Mouse (Mus musculus): ENCODE measurements around the gene Slc40a1. TPM values are rescaled to one million over a fixed set of nuclear protein-coding genes. Genes with fewer than 3 reads are reported as not detected.

Slc40a1 gene
- polyA plus RNA-seq, 1 experiment from 2014 or later = 23.1 TPM

DNA sequence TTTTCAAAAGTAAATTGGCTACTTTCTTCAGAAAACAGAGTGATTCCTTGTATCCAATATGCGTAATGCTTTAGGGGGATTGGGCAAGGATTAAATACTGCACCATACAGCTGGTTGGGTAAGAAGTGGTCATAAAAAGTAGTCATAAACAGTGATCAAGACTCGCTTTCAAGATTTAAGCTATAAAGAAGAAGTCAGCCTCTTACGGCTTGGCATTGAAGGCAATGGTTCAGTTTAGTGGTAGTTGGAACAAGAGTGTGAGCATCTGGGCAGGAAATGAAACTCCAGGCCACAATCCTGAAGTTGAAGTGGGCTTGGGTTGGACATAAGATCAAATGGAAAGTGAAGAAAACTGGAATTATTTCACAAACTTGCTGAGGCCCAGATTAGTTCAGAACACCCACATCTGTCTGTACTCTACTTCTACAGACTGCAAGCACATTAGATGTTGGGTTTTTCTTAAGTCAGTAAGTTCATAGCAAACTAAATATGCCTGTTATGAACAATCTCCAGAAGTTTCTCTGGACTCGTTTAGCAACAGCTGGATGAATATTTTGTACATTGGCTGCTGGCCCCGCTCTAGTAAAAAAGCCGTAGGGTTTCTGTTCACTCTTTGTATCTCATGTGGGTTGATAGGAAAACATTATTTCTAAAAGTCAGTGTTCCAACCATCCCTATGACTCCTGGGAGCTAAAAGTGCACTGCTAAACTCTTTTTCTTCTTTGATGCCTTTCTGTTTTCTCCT lies 32.0 kb downstream of the Slc40a1 start:
- no peak overlapping the region for H3K27ac ChIP-seq (ENCODE audit: low read length)
- H3K36me3 ChIP-seq (ENCODE audit: insufficient read depth, low read length) = no peaks in the 10 kb centered on the region
- WGBS = 83% methylated on average over 6 of the region's 6 CpGs
- H3K4me1 ChIP-seq (ENCODE audit: insufficient read depth, low read depth, low read length) = no peaks in the 10 kb centered on the region
- ATAC-seq (no peak), DNase-seq (ENCODE audit: low spot score) (peak; percentile 22)
- H3K4me3 ChIP-seq (ENCODE audit: low read depth, low read length) = no peak overlapping the region
- no peak overlapping the region for H3K4me2 ChIP-seq (replicated peaks; ENCODE audit: low read depth, low read length)
- TF ChIP-seq CTCF (IDR thresholded peaks at IDR 0.05) (no peak), EP300 (IDR thresholded peaks at IDR 0.05) (no peak)
- no peak overlapping the region for H3K9ac ChIP-seq (replicated peaks; ENCODE audit: low read depth)
- no peaks in the 10 kb centered on the region for H3K9me3 ChIP-seq (ENCODE audit: low read length)
- no peaks in the 10 kb centered on the region for H3K27me3 ChIP-seq (replicated peaks; ENCODE audit: insufficient read depth, low read length)

- H3K4me2 ChIP-seq (replicated peaks; ENCODE audit: low read depth, low read length) = no peak overlapping the region
- H3K9me3 ChIP-seq (ENCODE audit: low read length) = no peaks in the 10 kb centered on the region
- H3K27ac ChIP-seq (ENCODE audit: low read length) = no peak overlapping the region
- H3K4me1 ChIP-seq (ENCODE audit: insufficient read depth, low read depth, low read length) = no peaks in the 10 kb centered on the region
- DNase-seq (ENCODE audit: low spot score) = no peak
- no peak overlapping the region for H3K4me3 ChIP-seq (ENCODE audit: low read depth, low read length)
- H3K9ac ChIP-seq (replicated peaks; ENCODE audit: low read depth) = no peak overlapping the region
- H3K27me3 ChIP-seq (replicated peaks; ENCODE audit: insufficient read depth, low read length) = no peaks in the 10 kb centered on the region
- TF ChIP-seq CTCF (IDR thresholded peaks at IDR 0.05) (no peak), EP300 (IDR thresholded peaks at IDR 0.05) (no peak)
- WGBS = 51% methylated on average over 2 of the region's 2 CpGs
- no peak for ATAC-seq
- H3K36me3 ChIP-seq (ENCODE audit: insufficient read depth, low read length) = no peaks in the 10 kb centered on the region
These were observed 34.3 kb downstream of the Slc40a1 start for GRCm38 (mm10) chr1:45891986-45892385.

DNA sequence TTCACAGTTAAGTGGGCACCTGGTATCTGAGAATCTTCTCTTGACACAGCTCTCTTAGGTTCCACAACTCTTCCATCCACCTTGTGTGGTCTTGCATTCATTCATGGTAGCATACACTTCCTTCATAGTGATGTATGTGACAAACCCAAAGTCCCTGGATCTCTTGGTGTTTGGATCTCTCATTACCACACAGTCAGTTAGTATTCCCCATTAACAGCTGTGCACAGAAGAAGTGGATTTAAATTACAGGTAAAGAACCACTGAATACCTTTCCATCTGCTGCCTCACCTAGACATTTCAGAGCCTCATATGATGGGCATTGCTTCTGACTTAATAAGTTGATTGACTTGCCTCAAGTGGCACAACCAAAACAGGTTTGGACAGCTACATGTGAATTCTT lies 36.1 kb downstream of the Slc40a1 start, which contains the start of gene Gm5269:
Gene Gm5269, minus strand, starts transcription at position 101 of the 400 bp plus-strand sequence.
- no peaks in the 10 kb centered on the region for H3K4me1 ChIP-seq (ENCODE audit: insufficient read depth, low read depth, low read length)
- ATAC-seq = no peak
- DNase-seq (ENCODE audit: low spot score) = no peak
- H3K4me2 ChIP-seq (replicated peaks; ENCODE audit: low read depth, low read length) = no peak within 1 kb of the TSS
- no peak within 1 kb of the TSS for H3K4me3 ChIP-seq (ENCODE audit: low read depth, low read length)
- no peaks in the 10 kb centered on the region for H3K9me3 ChIP-seq (ENCODE audit: low read length)
- no peak within 1 kb of the TSS for H3K9ac ChIP-seq (replicated peaks; ENCODE audit: low read depth)
- H3K27me3 ChIP-seq (replicated peaks; ENCODE audit: insufficient read depth, low read length) = no peaks in the 10 kb centered on the region
- H3K36me3 ChIP-seq (ENCODE audit: insufficient read depth, low read length) = no peaks in the 10 kb centered on the region
- no peak for TF ChIP-seq CTCF (IDR thresholded peaks at IDR 0.05)
- TF ChIP-seq EP300 (IDR thresholded peaks at IDR 0.05) = no peak
- H3K27ac ChIP-seq (ENCODE audit: low read length) = no peak within 1 kb of the TSS

GRCm38 (mm10) chr1:45886800-45887199 lies 39.5 kb downstream of the Slc40a1 start:
- no peaks in the 10 kb centered on the region for H3K4me1 ChIP-seq (ENCODE audit: insufficient read depth, low read depth, low read length)
- whole genome bisulfite sequencing = 63% methylated on average over 9 of the region's 9 CpGs
- H3K9me3 ChIP-seq (ENCODE audit: low read length) = no peaks in the 10 kb centered on the region
- no peak overlapping the region for H3K4me2 ChIP-seq (replicated peaks; ENCODE audit: low read depth, low read length)
- DNase-seq (ENCODE audit: low spot score) (no peak), ATAC-seq (no peak)
- H3K36me3 ChIP-seq (ENCODE audit: insufficient read depth, low read length) = no peaks in the 10 kb centered on the region
- H3K27me3 ChIP-seq (replicated peaks; ENCODE audit: insufficient read depth, low read length) = no peaks in the 10 kb centered on the region
- no peak for TF ChIP-seq EP300 (IDR thresholded peaks at IDR 0.05)
- no peak for TF ChIP-seq CTCF (IDR thresholded peaks at IDR 0.05)
- H3K27ac ChIP-seq (ENCODE audit: low read length) = no peak overlapping the region
- no peak overlapping the region for H3K9ac ChIP-seq (replicated peaks; ENCODE audit: low read depth)
- H3K4me3 ChIP-seq (ENCODE audit: low read depth, low read length) = no peak overlapping the region

DNA sequence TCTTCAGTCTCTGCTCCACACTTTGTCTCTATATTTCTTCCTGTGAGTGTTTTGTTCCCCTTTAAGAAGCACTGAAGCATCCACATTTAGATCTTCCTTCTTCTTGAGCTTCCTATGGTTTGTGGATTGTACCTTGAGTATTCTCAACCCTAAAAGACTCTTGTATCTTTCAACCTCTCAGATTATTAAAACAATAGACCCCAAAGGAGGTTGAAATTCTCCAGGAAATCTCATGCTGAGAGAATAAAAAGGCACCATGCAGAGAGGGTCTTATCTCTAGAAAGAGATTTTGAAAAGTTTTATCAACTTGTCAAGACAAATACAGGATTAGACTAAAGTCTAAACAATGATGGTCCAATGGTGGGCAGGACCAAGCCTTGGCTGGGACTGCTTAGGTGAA lies 42.9 kb downstream of the Slc40a1 start:
- ATAC-seq = no peak
- TF ChIP-seq EP300 (IDR thresholded peaks at IDR 0.05) (no peak), CTCF (IDR thresholded peaks at IDR 0.05) (no peak)

DNA sequence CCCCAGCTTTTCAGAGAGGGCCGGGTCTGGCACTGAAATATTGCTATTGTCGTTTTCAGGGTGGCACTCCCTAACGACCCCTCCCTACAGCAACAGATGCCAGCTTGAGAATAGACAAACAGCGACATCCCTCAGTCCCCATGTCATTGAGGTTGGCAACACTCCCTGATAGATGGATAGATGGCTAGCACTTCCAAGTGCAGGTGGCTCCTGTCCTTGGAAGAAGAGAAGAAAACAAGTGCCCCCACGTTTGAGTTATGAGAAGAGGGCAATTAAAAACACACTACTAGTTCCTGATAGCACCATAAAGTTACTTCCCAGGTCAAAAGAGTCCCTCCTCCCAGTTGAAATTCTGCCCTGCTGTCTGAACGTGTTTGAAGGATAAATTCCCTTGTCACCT lies 44.2 kb downstream of the Slc40a1 start:
- Histone ChIP-seq H3K36me3 (ENCODE audit: insufficient read depth, low read length) (no peaks in the 10 kb centered on the region), H3K9ac (replicated peaks; ENCODE audit: low read depth) (no peak overlapping the region), H3K9me3 (ENCODE audit: low read length) (no peaks in the 10 kb centered on the region), H3K4me2 (replicated peaks; ENCODE audit: low read depth, low read length) (no peak overlapping the region), H3K27me3 (replicated peaks; ENCODE audit: insufficient read depth, low read length) (no peaks in the 10 kb centered on the region), H3K4me1 (ENCODE audit: insufficient read depth, low read depth, low read length) (no peaks in the 10 kb centered on the region), H3K27ac (ENCODE audit: low read length) (no peak overlapping the region), H3K4me3 (ENCODE audit: low read depth, low read length) (no peak overlapping the region)
- DNase-seq (ENCODE audit: low spot score) (no peak), ATAC-seq (no peak)
- 41% methylated on average over 6 of the region's 6 CpGs for WGBS
- TF ChIP-seq CTCF (IDR thresholded peaks at IDR 0.05) (no peak), EP300 (IDR thresholded peaks at IDR 0.05) (no peak)

More for the DNA sequence above, 42.9 kb downstream of the Slc40a1 start:
- H3K27ac ChIP-seq (ENCODE audit: low read length) = no peak overlapping the region
- no peak overlapping the region for H3K4me2 ChIP-seq (replicated peaks; ENCODE audit: low read depth, low read length)
- no peaks in the 10 kb centered on the region for H3K4me1 ChIP-seq (ENCODE audit: insufficient read depth, low read depth, low read length)
- DNase-seq (ENCODE audit: low spot score) = no peak
- H3K9ac ChIP-seq (replicated peaks; ENCODE audit: low read depth) = no peak overlapping the region
- H3K36me3 ChIP-seq (ENCODE audit: insufficient read depth, low read length) = no peaks in the 10 kb centered on the region
- H3K27me3 ChIP-seq (replicated peaks; ENCODE audit: insufficient read depth, low read length) = no peaks in the 10 kb centered on the region
- no peaks in the 10 kb centered on the region for H3K9me3 ChIP-seq (ENCODE audit: low read length)
- H3K4me3 ChIP-seq (ENCODE audit: low read depth, low read length) = no peak overlapping the region
